Comparison of ENCODE assay signal across 8 mouse cellular contexts in the genomic region with DNA sequence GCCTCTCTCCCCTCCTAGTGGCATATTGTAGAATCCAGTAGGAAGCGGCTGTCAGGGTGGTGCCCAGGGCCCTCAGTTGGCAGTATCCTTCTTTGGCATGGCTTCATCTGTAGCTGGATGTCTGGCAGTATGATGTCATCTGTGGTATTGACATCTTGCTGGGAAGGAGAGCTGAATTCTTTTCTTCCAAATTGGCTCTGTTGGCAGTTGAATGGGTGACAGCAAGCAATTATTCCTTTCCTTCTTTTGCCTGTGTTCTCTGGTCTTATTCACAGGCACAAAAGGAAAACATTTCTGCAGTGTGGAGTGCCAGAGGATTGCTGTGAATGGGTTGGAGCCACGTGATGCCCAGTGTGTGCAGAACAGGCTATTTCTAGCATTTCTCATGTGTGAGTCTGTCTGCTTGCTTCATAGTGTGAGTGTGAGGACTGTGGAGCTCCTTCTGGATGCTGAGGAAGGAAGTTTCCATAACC.
A peak's percentile ranks its signal among the peaks of the same experiment; 100 is the strongest.
DNase-seq lines count a peak whose midpoint lies in the region; ATAC-seq and TF ChIP-seq lines count a peak whose summit lies in the region.

No protein-coding gene starts in this region.

- CTCF ChIA-PET in Patski (lab: Charles Lee): interaction anchor here (2.0 kb wide), 1 partner anchor 9 kb away, joined by 7 read pairs; no protein-coding TSS in a partner anchor

- no peaks in the 10 kb centered on the region for H3K9me3 ChIP-seq in heart, postnatal 0 days (replicated peaks; ENCODE audit: control insufficient read depth, low read length)
- no peaks in the 10 kb centered on the region for H3K9me3 ChIP-seq in liver, embryonic 12.5 days (replicated peaks)

- no peak for TF ChIP-seq CTCF in Patski (IDR thresholded peaks at IDR 0.05)
- TF ChIP-seq CTCF in heart, postnatal 0 days (IDR thresholded peaks at IDR 0.05; ENCODE audit: low read depth): no peak

- H3K9ac ChIP-seq in heart, postnatal 0 days (replicated peaks; ENCODE audit: low read depth, low read length): no peak overlapping the region
- H3K9ac ChIP-seq in liver, embryonic 12.5 days: no peak overlapping the region

- in situ Hi-C loops in Patski (cut with MboI; ENCODE audit: low pct_unique_long_range_greater_than_20kb): loop anchor here (25.0 kb wide), 1 partner anchor 459 kb away; no protein-coding TSS in a partner anchor

- DNase-seq in Patski (ENCODE audit: low read depth, low spot score): no peak
- DNase-seq in cerebellum, postnatal 14 days: peak; percentile 60 to 64
- DNase-seq in heart, postnatal 0 days (ENCODE audit: low spot score): peak; percentile 26
- peak; percentile 32 to 67 for DNase-seq in left cerebral cortex, postnatal 10 days (ENCODE audit: extremely low spot score in 1 of 2, low spot score in 2 of 2)
- DNase-seq in kidney, postnatal 36 days: no peak
- no peak for DNase-seq in urinary bladder, postnatal 25 days (ENCODE audit: low spot score)

- no peak overlapping the region for H3K4me3 ChIP-seq in heart, postnatal 0 days (ENCODE audit: low read depth, low read length)
- H3K4me3 ChIP-seq in myocyte: no peak overlapping the region
- H3K4me3 ChIP-seq in liver, embryonic 12.5 days: no peak overlapping the region

- TF ChIP-seq EP300 in heart, postnatal 0 days (IDR thresholded peaks at IDR 0.05; ENCODE audit: low read depth): no peak

- no peaks in the 10 kb centered on the region for H3K79me2 ChIP-seq in myocyte (ENCODE audit: control insufficient read depth, insufficient read depth)

- no peak overlapping the region for H3ac ChIP-seq in myocyte (ENCODE audit: control insufficient read depth, insufficient read length)

- intact Hi-C loops in left cerebral cortex, postnatal 10 days (cut with DNase I): loop anchor here (10.0 kb wide), 1 partner anchor 242 kb away; a partner anchor contains a TSS

- no peak overlapping the region for H3K4me2 ChIP-seq in heart, postnatal 0 days (ENCODE audit: low read depth, low read length)
- H3K4me2 ChIP-seq in myocyte (ENCODE audit: low read depth): peak overlapping the region; percentile 47
- no peak overlapping the region for H3K4me2 ChIP-seq in liver, embryonic 12.5 days

- 0 out of 2 replicates have a peak overlapping the region, but pooled peaks have one; percentile 25 for H3K27ac ChIP-seq in heart, postnatal 0 days (ENCODE audit: low read depth)
- H3K27ac ChIP-seq in liver, embryonic 12.5 days: no peak overlapping the region

- 35% methylated on average over 2 of the region's 2 CpGs for WGBS in heart, postnatal 0 days
- 57% methylated on average over 2 of the region's 2 CpGs for WGBS in liver, embryonic 12.5 days (ENCODE audit: insufficient replicate concordance)

- no peak for TF ChIP-seq POLR2A in myocyte (IDR thresholded peaks at IDR 0.05; ENCODE audit: insufficient read length, low read depth)

- POLR2A ChIA-PET in Patski (lab: Charles Lee): no interaction called here

- no peaks in the 10 kb centered on the region for H3K4me1 ChIP-seq in heart, postnatal 0 days (ENCODE audit: control insufficient read depth, insufficient read depth)
- no peaks in the 10 kb centered on the region for H3K4me1 ChIP-seq in liver, embryonic 12.5 days

- peak; percentile 31 for ATAC-seq in Patski
- ATAC-seq in heart, postnatal 0 days (ENCODE audit: insufficient read depth, low read depth): peak; percentile 47; the same call in 1 of the 2 replicates
- no peak for ATAC-seq in liver, embryonic 12.5 days

- H3K36me3 ChIP-seq in heart, postnatal 0 days (replicated peaks; ENCODE audit: control insufficient read depth, insufficient read depth, low read length): no peaks in the 10 kb centered on the region
- H3K36me3 ChIP-seq in myocyte (ENCODE audit: control insufficient read depth, insufficient read depth): no peaks in the 10 kb centered on the region
- no peaks in the 10 kb centered on the region for H3K36me3 ChIP-seq in liver, embryonic 12.5 days

- H3K27me3 ChIP-seq in Patski (no peaks in the 10 kb centered on the region), myocyte (ENCODE audit: control insufficient read depth, insufficient read depth, insufficient read length) (no peaks in the 10 kb centered on the region)
- no peaks in the 10 kb centered on the region for H3K27me3 ChIP-seq in heart, postnatal 0 days (ENCODE audit: control insufficient read depth, insufficient read depth, low read length)
- no peaks in the 10 kb centered on the region for H3K27me3 ChIP-seq in liver, embryonic 12.5 days (replicated peaks)

TF ChIP-seq in myocyte, 11 proteins besides CTCF, POLR2A, EP300 and RAD21:
- TF ChIP-seq MYOD1 (IDR thresholded peaks at IDR 0.05; ENCODE audit: control insufficient read depth in 1 of 3, insufficient read length in 2 of 3, low read depth in 2 of 3) (no peak), TCF3 (IDR thresholded peaks at IDR 0.05; ENCODE audit: insufficient read length, low read depth) (no peak), USF1 (IDR thresholded peaks at IDR 0.05; ENCODE audit: low read depth) (peak; percentile 81), REST (IDR thresholded peaks at IDR 0.05; ENCODE audit: insufficient read depth, insufficient read length) (no peak), MYOG (IDR thresholded peaks at IDR 0.05; ENCODE audit: control insufficient read depth in 1 of 3, insufficient read depth in 1 of 3, insufficient read length in 2 of 3, low read depth in 2 of 3) (no peak), SRF (IDR thresholded peaks at IDR 0.05; ENCODE audit: control insufficient read depth, insufficient read length, low read depth) (no peak), E2F4 (IDR thresholded peaks at IDR 0.05; ENCODE audit: insufficient read depth) (no peak), CEBPB (IDR thresholded peaks at IDR 0.05; ENCODE audit: insufficient read depth, poor library complexity, severe bottlenecking) (0 out of 2 replicates have a peak, but pooled peaks have one; percentile 33), TCF12 (IDR thresholded peaks at IDR 0.05; ENCODE audit: insufficient read depth, poor library complexity, severe bottlenecking) (no peak)
TF ChIP-seq in myocyte: peak in this region for 2.

Comparison
In these comparisons a context has a peak if more than half of its experiments do, and no peak if none do; other contexts are left out.
1. DNase-seq: peak in cerebellum, postnatal 14 days (2 of 2), heart, postnatal 0 days (single experiment) and left cerebral cortex, postnatal 10 days (2 of 2); none in Patski (single experiment), kidney, postnatal 36 days (0 of 2) and urinary bladder, postnatal 25 days (single experiment).